8 mouse cellular contexts compared by ENCODE assay signal in genomic region chr3:89244158-89244981, GRCm38 (mm10). TPM values are rescaled to one million over a fixed set of nuclear protein-coding genes. Genes with fewer than 3 reads are reported as not detected.
DNase-seq lines count a peak whose midpoint lies in the region; ATAC-seq and TF ChIP-seq lines count a peak whose summit lies in the region.

No protein-coding gene starts in this region.

- H3K27ac ChIP-seq in embryonic facial prominence, embryonic 12.5 days = peak overlapping the region; percentile 72; the same call in 1 of the 2 replicates
- H3K27ac ChIP-seq in intestine, embryonic 15.5 days = no peak overlapping the region
- no peak overlapping the region for H3K27ac ChIP-seq in liver, postnatal 0 days (ENCODE audit: low read depth)
- H3K27ac ChIP-seq in small intestine, adult 2 months (ENCODE audit: insufficient read depth, low read depth, low read length) = no peak overlapping the region

- H3K4me3 ChIP-seq in embryonic facial prominence, embryonic 12.5 days = peak overlapping the region; percentile 73
- H3K4me3 ChIP-seq in intestine, embryonic 15.5 days (replicated peaks) = peak overlapping the region; percentile 62
- peak overlapping the region; percentile 22; the same call in 1 of the 2 replicates for H3K4me3 ChIP-seq in liver, postnatal 0 days (ENCODE audit: low read depth, low read length)
- peak overlapping the region; percentile 45 for H3K4me3 ChIP-seq in small intestine, adult 2 months (ENCODE audit: low read depth, low read length)

- H3K36me3 ChIP-seq in embryonic facial prominence, embryonic 12.5 days = peaks cover 13% of the 10 kb centered on the region; the same call in 1 of the 2 replicates
- H3K36me3 ChIP-seq in intestine, embryonic 15.5 days = 0 out of 2 replicates have a peak, but pooled peaks cover 7% of the 10 kb centered on the region
- 0 out of 2 replicates have a peak, but pooled peaks cover 2% of the 10 kb centered on the region for H3K36me3 ChIP-seq in liver, postnatal 0 days (replicated peaks; ENCODE audit: insufficient read depth, low read length)
- peaks cover 2% of the 10 kb centered on the region; the same call in 1 of the 2 replicates for H3K36me3 ChIP-seq in small intestine, adult 2 months (ENCODE audit: control insufficient read depth, insufficient read depth, low read length)

- no peak for TF ChIP-seq POLR2A in small intestine, adult 2 months (IDR thresholded peaks at IDR 0.05; ENCODE audit: low read depth, low read length)

- no peak for TF ChIP-seq EP300 in liver, postnatal 0 days (IDR thresholded peaks at IDR 0.05; ENCODE audit: low read depth)

- H3K9me3 ChIP-seq in embryonic facial prominence, embryonic 12.5 days = no peaks in the 10 kb centered on the region
- no peaks in the 10 kb centered on the region for H3K9me3 ChIP-seq in intestine, embryonic 15.5 days
- no peaks in the 10 kb centered on the region for H3K9me3 ChIP-seq in liver, postnatal 0 days (ENCODE audit: low read length)

- peaks cover 35% of the 10 kb centered on the region for H3K4me1 ChIP-seq in embryonic facial prominence, embryonic 12.5 days
- H3K4me1 ChIP-seq in intestine, embryonic 15.5 days (replicated peaks) = peaks cover 34% of the 10 kb centered on the region
- peaks cover 36% of the 10 kb centered on the region for H3K4me1 ChIP-seq in liver, postnatal 0 days (ENCODE audit: insufficient read depth)
- H3K4me1 ChIP-seq in small intestine, adult 2 months (ENCODE audit: control insufficient read depth, insufficient read depth, insufficient read length, low read length) = peaks cover 10% of the 10 kb centered on the region

- peak; percentile 62 for DNase-seq in embryo, embryonic 11 days
- no peak for DNase-seq in embryo, embryonic 9.5 days (ENCODE audit: extremely low spot score)
- peak; percentile 72 for DNase-seq in CD4-positive, CD25-positive, alpha-beta regulatory T cell, adult 2 months (ENCODE audit: low read depth, low spot score)
- no peak for DNase-seq in liver, postnatal 0 days
- DNase-seq in gastrocnemius, adult 8-10 months (ENCODE audit: low spot score in 2 of 2) = no peak

- peak; percentile 24 for TF ChIP-seq CTCF in liver, postnatal 0 days (IDR thresholded peaks at IDR 0.05; ENCODE audit: low read depth)
- TF ChIP-seq CTCF in small intestine, adult 2 months (IDR thresholded peaks at IDR 0.05; ENCODE audit: extremely low read depth, insufficient read length, insufficient replicate concordance, low read depth, low read length) = no peak

- peak overlapping the region; percentile 76 for H3K4me2 ChIP-seq in embryonic facial prominence, embryonic 12.5 days (replicated peaks)
- peak overlapping the region; percentile 83 for H3K4me2 ChIP-seq in intestine, embryonic 15.5 days (replicated peaks)
- peak overlapping the region; percentile 89 for H3K4me2 ChIP-seq in liver, postnatal 0 days (ENCODE audit: low read depth, low read length)

- H3K27me3 ChIP-seq in embryonic facial prominence, embryonic 12.5 days = no peaks in the 10 kb centered on the region; the same call in 1 of the 2 replicates
- H3K27me3 ChIP-seq in intestine, embryonic 15.5 days (replicated peaks) = 0 out of 2 replicates have a peak, but pooled peaks cover 6% of the 10 kb centered on the region
- peaks cover 14% of the 10 kb centered on the region for H3K27me3 ChIP-seq in liver, postnatal 0 days (ENCODE audit: insufficient read depth, low read length)
- no peaks in the 10 kb centered on the region for H3K27me3 ChIP-seq in small intestine, adult 2 months (ENCODE audit: control insufficient read depth, insufficient read depth, low read length)

- peak overlapping the region; percentile 48 for H3K9ac ChIP-seq in embryonic facial prominence, embryonic 12.5 days
- H3K9ac ChIP-seq in intestine, embryonic 15.5 days = peak overlapping the region; percentile 20; the same call in 1 of the 2 replicates
- H3K9ac ChIP-seq in liver, postnatal 0 days (replicated peaks) = no peak overlapping the region

- 11% methylated on average over 25 of the region's 25 CpGs for WGBS in embryonic facial prominence, embryonic 12.5 days
- WGBS in intestine, embryonic 15.5 days = 23% methylated on average over 25 of the region's 25 CpGs
- WGBS in liver, postnatal 0 days (ENCODE audit: insufficient replicate concordance) = 24% methylated on average over 24 of the region's 25 CpGs
- WGBS in small intestine, adult 2 months = 33% methylated on average over 25 of the region's 25 CpGs

- ATAC-seq in embryonic facial prominence, embryonic 12.5 days (ENCODE audit: insufficient number of reproducible peaks, insufficient read depth, low FRiP score, low TSS enrichment) = no peak
- peak; percentile 21; the same call in 1 of the 2 replicates for ATAC-seq in intestine, embryonic 15.5 days
- no peak for ATAC-seq in liver, postnatal 0 days

RNA-seq across cellular contexts. Expression of gene Krtcap2, which starts 1.4 kb away (rescaled TPM):
- 297 and 306 TPM in 2 replicates for polyA plus RNA-seq in embryonic facial prominence, embryonic 12.5 days (2016; fragmentation: Nextera tagmentation; extraction: Ambion mirVana)
- 348 and 351 TPM in 2 replicates for polyA plus RNA-seq in intestine, embryonic 15.5 days (2015; fragmentation: Nextera tagmentation; extraction: Ambion mirVana)
- polyA plus RNA-seq in liver, postnatal 0 days (2015; fragmentation: Nextera tagmentation; extraction: Ambion mirVana) = 141 TPM in 2 replicates
- polyA plus RNA-seq in small intestine, adult 2 months (2012; rRNA removed) = 120 and 182 TPM in 2 replicates
- total RNA-seq in gastrocnemius, adult 8-10 months (2022) = 10 to 100 TPM; 64.7 to 88.3 (median 74.6) TPM

RNA-seq across cellular contexts. Expression of gene Trim46, which starts 1.7 kb away (rescaled TPM):
- 6.2 and 7.7 TPM in 2 replicates for polyA plus RNA-seq in embryonic facial prominence, embryonic 12.5 days (2016; fragmentation: Nextera tagmentation; extraction: Ambion mirVana)
- polyA plus RNA-seq in intestine, embryonic 15.5 days (2015; fragmentation: Nextera tagmentation; extraction: Ambion mirVana) = 2.9 and 4.1 TPM in 2 replicates
- polyA plus RNA-seq in liver, postnatal 0 days (2015; fragmentation: Nextera tagmentation; extraction: Ambion mirVana) = 0.06 and 0.21 TPM in 2 replicates
- polyA plus RNA-seq in small intestine, adult 2 months (2012; rRNA removed) = 4.3 and 8.7 TPM in 2 replicates
- under 1 TPM; 0.10 to 0.45 (median 0.11) TPM for total RNA-seq in gastrocnemius, adult 8-10 months (2022)

RNA-seq across cellular contexts. Expression of gene Dpm3, which starts 14.8 kb away (rescaled TPM):
- polyA plus RNA-seq in embryonic facial prominence, embryonic 12.5 days (2016; fragmentation: Nextera tagmentation; extraction: Ambion mirVana) = 101 and 103 TPM in 2 replicates
- 131 and 134 TPM in 2 replicates for polyA plus RNA-seq in intestine, embryonic 15.5 days (2015; fragmentation: Nextera tagmentation; extraction: Ambion mirVana)
- polyA plus RNA-seq in liver, postnatal 0 days (2015; fragmentation: Nextera tagmentation; extraction: Ambion mirVana) = 63.2 and 73.2 TPM in 2 replicates
- polyA plus RNA-seq in small intestine, adult 2 months (2012; rRNA removed) = 357 and 440 TPM in 2 replicates
- total RNA-seq in gastrocnemius, adult 8-10 months (2022) = 10 to 100 TPM; 15.9 to 28.8 (median 19.6) TPM

RNA-seq across cellular contexts. Expression of gene Muc1, which starts 15.5 kb away (rescaled TPM):
- polyA plus RNA-seq in embryonic facial prominence, embryonic 12.5 days (2016; fragmentation: Nextera tagmentation; extraction: Ambion mirVana) = 0.78 and 1.6 TPM in 2 replicates
- 10.1 and 19.7 TPM in 2 replicates for polyA plus RNA-seq in intestine, embryonic 15.5 days (2015; fragmentation: Nextera tagmentation; extraction: Ambion mirVana)
- polyA plus RNA-seq in liver, postnatal 0 days (2015; fragmentation: Nextera tagmentation; extraction: Ambion mirVana) = 0.40 and 0.56 TPM in 2 replicates
- 0.76 and 139 TPM in 2 replicates for polyA plus RNA-seq in small intestine, adult 2 months (2012; rRNA removed)
- 1 to 10 TPM in 1 of 4 experiments, under 1 TPM in 3; 0.24 to 1.0 (median 0.52) TPM for total RNA-seq in gastrocnemius, adult 8-10 months (2022)

RNA-seq across cellular contexts. Expression of gene Mtx1, which starts 17.5 kb away (rescaled TPM):
- polyA plus RNA-seq in embryonic facial prominence, embryonic 12.5 days (2016; fragmentation: Nextera tagmentation; extraction: Ambion mirVana) = 208 and 211 TPM in 2 replicates
- polyA plus RNA-seq in intestine, embryonic 15.5 days (2015; fragmentation: Nextera tagmentation; extraction: Ambion mirVana) = 214 and 222 TPM in 2 replicates
- polyA plus RNA-seq in liver, postnatal 0 days (2015; fragmentation: Nextera tagmentation; extraction: Ambion mirVana) = 105 and 111 TPM in 2 replicates
- 92.5 and 181 TPM in 2 replicates for polyA plus RNA-seq in small intestine, adult 2 months (2012; rRNA removed)
- total RNA-seq in gastrocnemius, adult 8-10 months (2022) = 10 to 100 TPM; 32.0 to 44.5 (median 38.3) TPM

Comparison
In these comparisons a context has a peak if more than half of its experiments do, and no peak if none do; other contexts are left out.
1. DNase-seq: peak in embryo, embryonic 11 days (single experiment) and CD4-positive, CD25-positive, alpha-beta regulatory T cell, adult 2 months (single experiment); none in embryo, embryonic 9.5 days (single experiment), liver, postnatal 0 days (single experiment) and gastrocnemius, adult 8-10 months (0 of 2).
2. H3K4me3 ChIP-seq: peak in every context shown above with its lines; median percentile 73 in embryonic facial prominence, embryonic 12.5 days; 62 in intestine, embryonic 15.5 days; 45 in small intestine, adult 2 months; 22 in liver, postnatal 0 days.
3. Peak in every context shown above with its lines, with median percentiles within 50 percentile points of each other: H3K4me2 ChIP-seq.